Mouse (Mus musculus) lung, adult 2 months (tissue): ENCODE measurements around the gene Rtp4.

Experiments
- CTCF ChIP-seq: fragments of 200-500 bp; IDR thresholded peaks from 2 replicates; pipeline ENCODE4 v1.5.1; 2011; ENCODE audit warnings: mild to moderate bottlenecking, low read length, control low read depth; ENCODE audit not compliant: insufficient read depth
- POLR2A ChIP-seq: fragments of 200-500 bp; IDR thresholded peaks from 2 replicates; pipeline ENCODE4 v1.6.1; 2011; ENCODE audit warnings: low read depth, mild to moderate bottlenecking, control low read depth, low read length, borderline replicate concordance; ENCODE audit errors: extremely low read depth

DNA sequence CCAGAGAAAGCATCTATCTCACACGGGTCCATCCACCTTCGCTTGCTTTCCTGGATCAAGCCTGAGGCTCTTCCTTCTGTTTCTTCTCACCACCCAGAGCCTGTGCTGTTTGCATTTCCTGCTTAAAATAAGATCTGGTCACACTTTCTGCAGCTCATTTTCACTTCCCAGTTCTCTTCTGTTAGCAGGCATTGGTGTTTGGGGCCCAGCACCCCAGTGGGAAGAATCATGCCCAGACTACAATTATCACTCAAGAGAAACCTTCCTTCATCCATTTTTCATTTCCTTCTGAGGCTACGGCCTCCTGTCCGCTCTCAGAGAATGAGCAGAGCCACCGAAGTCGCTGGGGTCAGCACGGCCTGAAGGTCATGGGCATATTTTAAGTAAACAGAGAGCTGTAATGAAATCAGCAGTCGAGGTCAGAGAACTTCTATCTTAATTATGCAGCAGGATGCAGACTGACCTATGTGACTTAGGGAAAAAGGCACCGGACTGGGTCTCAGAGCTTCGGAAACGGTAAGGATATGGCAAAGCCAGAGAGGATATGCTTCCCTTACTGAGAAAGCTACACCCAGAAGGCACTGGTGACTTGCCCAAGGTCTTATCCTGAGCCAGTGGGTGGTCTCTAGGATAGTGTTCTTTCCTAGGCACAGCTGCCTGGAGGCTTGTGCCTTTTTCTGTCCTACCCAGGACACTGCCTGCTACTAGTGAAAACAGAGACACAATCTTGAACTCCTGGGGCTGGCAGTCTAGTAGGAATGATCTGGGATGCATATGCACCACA, 14.0 kb upstream of the Rtp4 start:
- TF ChIP-seq POLR2A (no peak), CTCF (no peak)
